Comparison of ENCODE assay signal across 25 mouse cellular contexts in the genomic region with DNA sequence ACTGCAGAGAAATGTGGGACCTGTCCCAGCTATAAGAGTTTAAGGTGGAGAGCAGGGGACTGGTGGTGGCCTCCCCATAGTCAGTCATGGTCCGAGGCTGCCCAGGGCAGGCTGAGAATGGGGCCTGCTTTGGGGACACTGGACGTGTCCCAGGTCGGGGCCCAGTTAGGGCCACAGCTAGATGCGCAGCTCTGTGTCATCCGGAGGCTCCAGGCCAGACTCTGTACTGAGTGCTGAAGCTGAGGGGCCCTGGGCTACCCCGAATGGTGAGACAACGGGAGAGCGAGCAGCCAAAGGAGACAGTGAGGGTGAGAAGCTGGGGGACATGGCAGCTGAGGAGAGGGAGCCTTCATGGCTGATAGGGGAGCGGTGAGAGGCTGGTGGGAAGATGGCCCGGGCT. TPM values are rescaled to one million over a fixed set of nuclear protein-coding genes. Genes with fewer than 3 reads are reported as not detected.
DNase-seq lines count a peak whose midpoint lies in the region; ATAC-seq and TF ChIP-seq lines count a peak whose summit lies in the region.
"Had no signal": no experiment of that assay in that cellular context is flagged by ENCODE, and none has a peak within 500 bp of the region (broad histone marks: within the 10 kb centered on the region; RNA-seq: fewer than 3 reads in every experiment).

No protein-coding gene starts in this region.

- no peak for TF ChIP-seq POLR2A in lung, adult 2 months (IDR thresholded peaks at IDR 0.05; ENCODE audit: borderline replicate concordance, extremely low read depth, low read depth, low read length)

- H3K27me3 ChIP-seq in forebrain, embryonic 11.5 days (ENCODE audit: control insufficient read depth, insufficient read depth, low read length), result no peaks in the 10 kb centered on the region
- no peaks in the 10 kb centered on the region for H3K27me3 ChIP-seq in forebrain, embryonic 10.5 days (ENCODE audit: poor library complexity, severe bottlenecking)
- no peaks in the 10 kb centered on the region for H3K27me3 ChIP-seq in hindbrain, postnatal 0 days (ENCODE audit: insufficient read depth, low read length)
- H3K27me3 ChIP-seq in hindbrain, embryonic 14.5 days (ENCODE audit: control insufficient read depth, insufficient read depth, low read length), result no peaks in the 10 kb centered on the region
- H3K27me3 ChIP-seq in midbrain, embryonic 12.5 days, result no peaks in the 10 kb centered on the region
- no peaks in the 10 kb centered on the region for H3K27me3 ChIP-seq in midbrain, embryonic 11.5 days (ENCODE audit: control insufficient read depth, insufficient read depth, low read length)
- peaks cover 47% of the 10 kb centered on the region for H3K27me3 ChIP-seq in E14TG2a.4 (ENCODE audit: insufficient read depth, low read length)
- H3K27me3 ChIP-seq: forebrain, embryonic 15.5 days; limb, embryonic 15.5 days had no signal

- TF ChIP-seq CTCF in hindbrain, postnatal 0 days (IDR thresholded peaks at IDR 0.05; ENCODE audit: low read depth), result no peak
- no peak for TF ChIP-seq CTCF in E14TG2a.4 (conservative IDR thresholded peaks at IDR 0.05; ENCODE audit: low read length)
- TF ChIP-seq CTCF in lung, adult 2 months (IDR thresholded peaks at IDR 0.05; ENCODE audit: insufficient read depth, low read length), result no peak

- no peak overlapping the region for H3K4me3 ChIP-seq in forebrain, embryonic 11.5 days (ENCODE audit: low read depth, low read length)
- no peak overlapping the region for H3K4me3 ChIP-seq in forebrain, embryonic 10.5 days
- H3K4me3 ChIP-seq in hindbrain, postnatal 0 days (ENCODE audit: low read length), result no peak overlapping the region
- no peak overlapping the region for H3K4me3 ChIP-seq in hindbrain, embryonic 14.5 days (replicated peaks; ENCODE audit: low read length)
- H3K4me3 ChIP-seq in midbrain, embryonic 12.5 days, result no peak overlapping the region
- no peak overlapping the region for H3K4me3 ChIP-seq in midbrain, embryonic 11.5 days (ENCODE audit: low read depth, low read length)
- 0 out of 2 replicates have a peak overlapping the region, but pooled peaks have one; percentile 68 for H3K4me3 ChIP-seq in E14TG2a.4 (replicated peaks; ENCODE audit: low read length)
- no peak overlapping the region for H3K4me3 ChIP-seq in lung, adult 2 months (replicated peaks; ENCODE audit: extremely low read depth, low read depth, low read length)
- H3K4me3 ChIP-seq: forebrain, embryonic 15.5 days; limb, embryonic 15.5 days; megakaryocyte, embryonic 14.5 days had no signal

- 90% methylated on average over 10 of the region's 10 CpGs for WGBS in forebrain, embryonic 11.5 days
- WGBS in forebrain, embryonic 10.5 days, result 93% methylated on average over 10 of the region's 10 CpGs
- 92% methylated on average over 10 of the region's 10 CpGs for WGBS in hindbrain, postnatal 0 days
- 91% methylated on average over 10 of the region's 10 CpGs for WGBS in hindbrain, embryonic 14.5 days
- 91% methylated on average over 10 of the region's 10 CpGs for WGBS in midbrain, embryonic 12.5 days
- 89% methylated on average over 10 of the region's 10 CpGs for WGBS in midbrain, embryonic 11.5 days
- WGBS in lung, adult 2 months, result 93% methylated on average over 10 of the region's 10 CpGs

- no peak for DNase-seq in forebrain, embryonic 11.5 days (ENCODE audit: low spot score)
- DNase-seq in forebrain, embryonic 10.5 days (ENCODE audit: extremely low spot score, low spot score), result no peak
- DNase-seq in hindbrain, postnatal 0 days (ENCODE audit: low spot score), result no peak
- DNase-seq in hindbrain, embryonic 14.5 days (ENCODE audit: low spot score), result no peak
- no peak for DNase-seq in midbrain, embryonic 11.5 days (ENCODE audit: low spot score, missing footprints)
- no peak for DNase-seq in lung, adult 2 months
- DNase-seq: adrenal gland, adult 2 months; B cell, adult 2 months; gastrocnemius, postnatal 25 days; heart, adult 18-20 months; heart, postnatal 4 days; kidney, adult 18-20 months; kidney, postnatal 4 days; lung, postnatal 4 days; right cerebral cortex, adult 18-20 months; spleen, adult 18-20 months; thymus, postnatal 14 days had no signal

- 0 out of 2 replicates have a peak, but pooled peaks cover 1% of the 10 kb centered on the region for H3K4me1 ChIP-seq in forebrain, embryonic 11.5 days (replicated peaks; ENCODE audit: control insufficient read depth, insufficient read depth, low read length)
- H3K4me1 ChIP-seq in forebrain, embryonic 10.5 days, result peaks cover 22% of the 10 kb centered on the region
- no peaks in the 10 kb centered on the region for H3K4me1 ChIP-seq in hindbrain, postnatal 0 days (ENCODE audit: insufficient read depth, low read length)
- H3K4me1 ChIP-seq in hindbrain, embryonic 14.5 days (replicated peaks; ENCODE audit: control insufficient read depth, insufficient read depth, low read length), result peaks cover 8% of the 10 kb centered on the region; the same call in 1 of the 2 replicates
- H3K4me1 ChIP-seq in midbrain, embryonic 12.5 days, result peaks cover 14% of the 10 kb centered on the region
- peaks cover 8% of the 10 kb centered on the region for H3K4me1 ChIP-seq in midbrain, embryonic 11.5 days (ENCODE audit: control insufficient read depth, insufficient read depth, low read length)
- peaks cover 26% of the 10 kb centered on the region for H3K4me1 ChIP-seq in E14TG2a.4 (replicated peaks; ENCODE audit: low read depth, low read length)
- H3K4me1 ChIP-seq in lung, adult 2 months (ENCODE audit: control insufficient read depth, insufficient read depth, low read length), result 0 out of 2 replicates have a peak, but pooled peaks cover 7% of the 10 kb centered on the region

- peaks cover 18% of the 10 kb centered on the region; the same call in 1 of the 2 replicates for H3K36me3 ChIP-seq in forebrain, embryonic 11.5 days (ENCODE audit: control insufficient read depth, insufficient read depth, low read length)
- peaks cover 75% of the 10 kb centered on the region for H3K36me3 ChIP-seq in forebrain, embryonic 10.5 days (replicated peaks)
- H3K36me3 ChIP-seq in hindbrain, postnatal 0 days (ENCODE audit: insufficient read depth, low read length), result peaks cover 53% of the 10 kb centered on the region
- peaks cover 71% of the 10 kb centered on the region for H3K36me3 ChIP-seq in hindbrain, embryonic 14.5 days (replicated peaks; ENCODE audit: control insufficient read depth, insufficient read depth)
- H3K36me3 ChIP-seq in midbrain, embryonic 12.5 days, result peaks cover 61% of the 10 kb centered on the region
- peaks cover 27% of the 10 kb centered on the region for H3K36me3 ChIP-seq in midbrain, embryonic 11.5 days (ENCODE audit: control insufficient read depth, insufficient read depth, low read length)
- peaks cover 21% of the 10 kb centered on the region for H3K36me3 ChIP-seq in E14TG2a.4 (ENCODE audit: insufficient read depth, low read length)

- no peak overlapping the region for H3K4me2 ChIP-seq in forebrain, embryonic 11.5 days (ENCODE audit: low read depth, low read length, severe bottlenecking)
- H3K4me2 ChIP-seq in hindbrain, postnatal 0 days (ENCODE audit: low read depth, low read length), result no peak overlapping the region
- H3K4me2 ChIP-seq in hindbrain, embryonic 14.5 days (replicated peaks), result no peak overlapping the region
- H3K4me2 ChIP-seq in midbrain, embryonic 12.5 days (replicated peaks), result no peak overlapping the region
- H3K4me2 ChIP-seq in midbrain, embryonic 11.5 days, result no peak overlapping the region
- H3K4me2 ChIP-seq: forebrain, embryonic 15.5 days; heart, embryonic 11.5 days; limb, embryonic 15.5 days had no signal

- H3K9ac ChIP-seq in forebrain, embryonic 11.5 days (ENCODE audit: low read length), result no peak overlapping the region
- no peak overlapping the region for H3K9ac ChIP-seq in hindbrain, postnatal 0 days (replicated peaks; ENCODE audit: low read length)
- no peak overlapping the region for H3K9ac ChIP-seq in hindbrain, embryonic 14.5 days
- H3K9ac ChIP-seq in midbrain, embryonic 12.5 days (replicated peaks), result no peak overlapping the region
- H3K9ac ChIP-seq in midbrain, embryonic 11.5 days (ENCODE audit: low read length), result no peak overlapping the region
- H3K9ac ChIP-seq: forebrain, embryonic 15.5 days; limb, embryonic 15.5 days had no signal

- no peak overlapping the region for H3K27ac ChIP-seq in forebrain, embryonic 11.5 days (ENCODE audit: low read depth, low read length)
- H3K27ac ChIP-seq in forebrain, embryonic 10.5 days, result no peak overlapping the region
- peak overlapping the region; percentile 76; the same call in 1 of the 2 replicates for H3K27ac ChIP-seq in hindbrain, postnatal 0 days
- H3K27ac ChIP-seq in hindbrain, embryonic 14.5 days, result no peak overlapping the region
- H3K27ac ChIP-seq in midbrain, embryonic 12.5 days (replicated peaks), result peak overlapping the region; percentile 43; the same call in 1 of the 2 replicates
- no peak overlapping the region for H3K27ac ChIP-seq in midbrain, embryonic 11.5 days (ENCODE audit: low read depth, low read length)
- H3K27ac ChIP-seq: forebrain, embryonic 15.5 days had no signal

- no peaks in the 10 kb centered on the region for H3K9me3 ChIP-seq in forebrain, embryonic 11.5 days (ENCODE audit: control insufficient read depth, low read length)
- H3K9me3 ChIP-seq in forebrain, embryonic 10.5 days, result no peaks in the 10 kb centered on the region
- H3K9me3 ChIP-seq in hindbrain, postnatal 0 days (ENCODE audit: low read length), result no peaks in the 10 kb centered on the region
- no peaks in the 10 kb centered on the region for H3K9me3 ChIP-seq in hindbrain, embryonic 14.5 days (ENCODE audit: control insufficient read depth, low read length)
- no peaks in the 10 kb centered on the region for H3K9me3 ChIP-seq in midbrain, embryonic 12.5 days
- no peaks in the 10 kb centered on the region for H3K9me3 ChIP-seq in midbrain, embryonic 11.5 days (ENCODE audit: control insufficient read depth, low read length)
- H3K9me3 ChIP-seq in E14TG2a.4 (ENCODE audit: low read length), result no peaks in the 10 kb centered on the region
- H3K9me3 ChIP-seq: forebrain, embryonic 15.5 days; limb, embryonic 15.5 days; megakaryocyte, embryonic 14.5 days had no signal

- 0 out of 2 replicates have a peak, but pooled peaks have one; percentile 4 for ATAC-seq in forebrain, embryonic 11.5 days (replicated peaks; ENCODE audit: low FRiP score)
- ATAC-seq in hindbrain, postnatal 0 days, result no peak
- no peak for ATAC-seq in hindbrain, embryonic 14.5 days (ENCODE audit: low FRiP score)
- ATAC-seq in midbrain, embryonic 12.5 days (ENCODE audit: low FRiP score, low read depth), result no peak
- ATAC-seq in midbrain, embryonic 11.5 days (ENCODE audit: low FRiP score), result no peak
- ATAC-seq: activated CD4-positive, CD25-positive, alpha-beta regulatory T cell, adult 4 months; lung, postnatal 0 days had no signal

RNA-seq across cellular contexts. Expression of gene Tpp1, which starts 1.2 kb away (rescaled TPM):
- polyA plus RNA-seq in forebrain, embryonic 11.5 days (2014; fragmentation: Nextera tagmentation; extraction: Ambion mirVana), result 53.9 and 62.7 TPM in 2 replicates
- polyA plus RNA-seq in forebrain, embryonic 10.5 days (2016; fragmentation: Nextera tagmentation; extraction: Ambion mirVana), result 60.2 and 62.6 TPM in 2 replicates
- total RNA-seq in hindbrain, postnatal 0 days (2014; rRNA removed), result 64.6 and 74.7 TPM in 2 replicates
- 47.1 and 53.7 TPM in 2 replicates for polyA plus RNA-seq in hindbrain, postnatal 0 days (2015; fragmentation: Nextera tagmentation; extraction: Ambion mirVana)
- 48.2 and 51.6 TPM in 2 replicates for polyA plus RNA-seq in hindbrain, embryonic 14.5 days (2014; fragmentation: Nextera tagmentation; extraction: Ambion mirVana)
- 44.4 and 56.7 TPM in 2 replicates for polyA plus RNA-seq in midbrain, embryonic 12.5 days (2016; fragmentation: Nextera tagmentation; extraction: Ambion mirVana)
- 54.1 and 57.9 TPM in 2 replicates for polyA plus RNA-seq in midbrain, embryonic 11.5 days (2014; fragmentation: Nextera tagmentation; extraction: Ambion mirVana)
- 141 and 187 TPM in 2 replicates for polyA plus RNA-seq in lung, adult 2 months (2012; rRNA removed)

RNA-seq across cellular contexts. Expression of gene Taf10, which starts 9.1 kb away (rescaled TPM):
- 196 and 204 TPM in 2 replicates for polyA plus RNA-seq in forebrain, embryonic 11.5 days (2014; fragmentation: Nextera tagmentation; extraction: Ambion mirVana)
- 178 and 183 TPM in 2 replicates for polyA plus RNA-seq in forebrain, embryonic 10.5 days (2016; fragmentation: Nextera tagmentation; extraction: Ambion mirVana)
- total RNA-seq in hindbrain, postnatal 0 days (2014; rRNA removed), result 83.8 and 111 TPM in 2 replicates
- polyA plus RNA-seq in hindbrain, postnatal 0 days (2015; fragmentation: Nextera tagmentation; extraction: Ambion mirVana), result 120 and 124 TPM in 2 replicates
- polyA plus RNA-seq in hindbrain, embryonic 14.5 days (2014; fragmentation: Nextera tagmentation; extraction: Ambion mirVana), result 128 and 140 TPM in 2 replicates
- 164 and 185 TPM in 2 replicates for polyA plus RNA-seq in midbrain, embryonic 12.5 days (2016; fragmentation: Nextera tagmentation; extraction: Ambion mirVana)
- 163 and 195 TPM in 2 replicates for polyA plus RNA-seq in midbrain, embryonic 11.5 days (2014; fragmentation: Nextera tagmentation; extraction: Ambion mirVana)
- 276 and 345 TPM in 2 replicates for polyA plus RNA-seq in lung, adult 2 months (2012; rRNA removed)

RNA-seq across cellular contexts. Expression of gene Rrp8, which starts 16.1 kb away (rescaled TPM):
- polyA plus RNA-seq in forebrain, embryonic 11.5 days (2014; fragmentation: Nextera tagmentation; extraction: Ambion mirVana), result 40.6 and 41.4 TPM in 2 replicates
- polyA plus RNA-seq in forebrain, embryonic 10.5 days (2016; fragmentation: Nextera tagmentation; extraction: Ambion mirVana), result 43.5 and 46.5 TPM in 2 replicates
- total RNA-seq in hindbrain, postnatal 0 days (2014; rRNA removed), result 14.5 TPM in 2 replicates
- polyA plus RNA-seq in hindbrain, postnatal 0 days (2015; fragmentation: Nextera tagmentation; extraction: Ambion mirVana), result 18.9 and 20.8 TPM in 2 replicates
- 21.3 and 24.1 TPM in 2 replicates for polyA plus RNA-seq in hindbrain, embryonic 14.5 days (2014; fragmentation: Nextera tagmentation; extraction: Ambion mirVana)
- polyA plus RNA-seq in midbrain, embryonic 12.5 days (2016; fragmentation: Nextera tagmentation; extraction: Ambion mirVana), result 40.1 and 41.7 TPM in 2 replicates
- 41.2 and 45.0 TPM in 2 replicates for polyA plus RNA-seq in midbrain, embryonic 11.5 days (2014; fragmentation: Nextera tagmentation; extraction: Ambion mirVana)
- 7.5 and 8.4 TPM in 2 replicates for polyA plus RNA-seq in lung, adult 2 months (2012; rRNA removed)

RNA-seq across cellular contexts. Expression of gene Ilk, which starts 16.9 kb away (rescaled TPM):
- 221 and 242 TPM in 2 replicates for polyA plus RNA-seq in forebrain, embryonic 11.5 days (2014; fragmentation: Nextera tagmentation; extraction: Ambion mirVana)
- 208 and 211 TPM in 2 replicates for polyA plus RNA-seq in forebrain, embryonic 10.5 days (2016; fragmentation: Nextera tagmentation; extraction: Ambion mirVana)
- 128 and 134 TPM in 2 replicates for total RNA-seq in hindbrain, postnatal 0 days (2014; rRNA removed)
- 159 and 165 TPM in 2 replicates for polyA plus RNA-seq in hindbrain, postnatal 0 days (2015; fragmentation: Nextera tagmentation; extraction: Ambion mirVana)
- 206 and 220 TPM in 2 replicates for polyA plus RNA-seq in hindbrain, embryonic 14.5 days (2014; fragmentation: Nextera tagmentation; extraction: Ambion mirVana)
- polyA plus RNA-seq in midbrain, embryonic 12.5 days (2016; fragmentation: Nextera tagmentation; extraction: Ambion mirVana), result 200 and 212 TPM in 2 replicates
- 238 and 241 TPM in 2 replicates for polyA plus RNA-seq in midbrain, embryonic 11.5 days (2014; fragmentation: Nextera tagmentation; extraction: Ambion mirVana)
- polyA plus RNA-seq in lung, adult 2 months (2012; rRNA removed), result 159 and 195 TPM in 2 replicates

RNA-seq across cellular contexts. Expression of gene Dchs1, which starts 34.2 kb away (rescaled TPM):
- polyA plus RNA-seq in forebrain, embryonic 11.5 days (2014; fragmentation: Nextera tagmentation; extraction: Ambion mirVana), result 21.3 and 21.4 TPM in 2 replicates
- polyA plus RNA-seq in forebrain, embryonic 10.5 days (2016; fragmentation: Nextera tagmentation; extraction: Ambion mirVana), result 8.8 and 9.9 TPM in 2 replicates
- 96.9 and 109 TPM in 2 replicates for total RNA-seq in hindbrain, postnatal 0 days (2014; rRNA removed)
- 6.0 and 6.6 TPM in 2 replicates for polyA plus RNA-seq in hindbrain, postnatal 0 days (2015; fragmentation: Nextera tagmentation; extraction: Ambion mirVana)
- 21.1 and 23.2 TPM in 2 replicates for polyA plus RNA-seq in hindbrain, embryonic 14.5 days (2014; fragmentation: Nextera tagmentation; extraction: Ambion mirVana)
- 22.0 and 23.9 TPM in 2 replicates for polyA plus RNA-seq in midbrain, embryonic 12.5 days (2016; fragmentation: Nextera tagmentation; extraction: Ambion mirVana)
- 10.7 and 12.7 TPM in 2 replicates for polyA plus RNA-seq in midbrain, embryonic 11.5 days (2014; fragmentation: Nextera tagmentation; extraction: Ambion mirVana)
- polyA plus RNA-seq in lung, adult 2 months (2012; rRNA removed), result 13.9 and 14.8 TPM in 2 replicates
- polyA plus RNA-seq: activated CD4-positive, CD25-positive, alpha-beta regulatory T cell, adult 4 months had no signal

Comparison
In these comparisons a context has a peak if more than half of its experiments do, and no peak if none do; other contexts are left out.
1. H3K27ac ChIP-seq: peak in hindbrain, postnatal 0 days (single experiment) and midbrain, embryonic 12.5 days (single experiment); none in forebrain, embryonic 11.5 days (single experiment), forebrain, embryonic 10.5 days (single experiment), hindbrain, embryonic 14.5 days (single experiment) and midbrain, embryonic 11.5 days (single experiment).